In genomic region chr5:93092147-93092781, GRCm38 (mm10) we compare ENCODE assay signal across 7 mouse cellular contexts. TPM values are rescaled to one million over a fixed set of nuclear protein-coding genes. Genes with fewer than 3 reads are reported as not detected.
A peak's percentile ranks its signal among the peaks of the same experiment; 100 is the strongest.
DNase-seq lines count a peak whose midpoint lies in the region; ATAC-seq and TF ChIP-seq lines count a peak whose summit lies in the region.

No protein-coding gene starts in this region.

- H3K9ac ChIP-seq in ES-E14 (ENCODE audit: insufficient read depth, low read depth, low read length, poor library complexity, severe bottlenecking) = peak overlapping the region; percentile 92
- peak overlapping the region; percentile 83 for H3K9ac ChIP-seq in forebrain, postnatal 0 days
- peak overlapping the region; percentile 90 for H3K9ac ChIP-seq in hindbrain, embryonic 11.5 days (ENCODE audit: low read depth, low read length)

- 4% methylated on average over 28 of the region's 28 CpGs for WGBS in forebrain, postnatal 0 days
- 6% methylated on average over 28 of the region's 28 CpGs for WGBS in hindbrain, embryonic 11.5 days

- in situ Hi-C loops in ES-E14 (cut with MboI; ENCODE audit: low sequenced_read_pairs in 2 of 2, unreplicated experiment in 2 of 2) = no loop called here

- H3K27me3 ChIP-seq in forebrain, postnatal 0 days (ENCODE audit: insufficient read depth, low read length) = no peaks in the 10 kb centered on the region
- no peaks in the 10 kb centered on the region for H3K27me3 ChIP-seq in hindbrain, embryonic 11.5 days (ENCODE audit: control insufficient read depth, insufficient read depth, low read length)

- no peak for TF ChIP-seq CTCF in forebrain, postnatal 0 days (IDR thresholded peaks at IDR 0.05; ENCODE audit: low read depth)

- H3K4me2 ChIP-seq in forebrain, postnatal 0 days (ENCODE audit: low read depth) = peak overlapping the region; percentile 83
- peak overlapping the region; percentile 84 for H3K4me2 ChIP-seq in hindbrain, embryonic 11.5 days (replicated peaks; ENCODE audit: low read depth, low read length)

- no peak for DNase-seq in ES-E14 (ENCODE audit: low read depth, low spot score)
- DNase-seq in forebrain, postnatal 0 days = peak; percentile 64
- peak; percentile 58 for DNase-seq in hindbrain, embryonic 11.5 days (ENCODE audit: low spot score)
- peak; percentile 31 to 54 for DNase-seq in left cerebral cortex, adult 9 months (ENCODE audit: low spot score in 2 of 2)
- DNase-seq in right cerebral cortex, postnatal 25 days = peak; percentile 45

- H3K36me3 ChIP-seq in ES-E14 (ENCODE audit: control insufficient read depth, insufficient read depth, low read length, poor library complexity, severe bottlenecking) = no peaks in the 10 kb centered on the region
- H3K36me3 ChIP-seq in forebrain, postnatal 0 days (ENCODE audit: insufficient read depth) = no peaks in the 10 kb centered on the region; the same call in 1 of the 2 replicates
- no peaks in the 10 kb centered on the region for H3K36me3 ChIP-seq in hindbrain, embryonic 11.5 days (ENCODE audit: control insufficient read depth, insufficient read depth, low read length)

- peak; percentile 12 for ATAC-seq in forebrain, postnatal 0 days
- peak; percentile 31 for ATAC-seq in hindbrain, embryonic 11.5 days (ENCODE audit: low FRiP score)
- peak; percentile 51 for ATAC-seq in megakaryocyte, adult 5-6 weeks (ENCODE audit: poor library complexity, severe bottlenecking)

- H3K27ac ChIP-seq in ES-E14 (ENCODE audit: insufficient read depth, low read depth, low read length, poor library complexity, severe bottlenecking) = no peak overlapping the region
- H3K27ac ChIP-seq in brown adipose tissue, adult 24 weeks (replicated peaks; ENCODE audit: low read depth, low read length) = no peak overlapping the region
- H3K27ac ChIP-seq in forebrain, postnatal 0 days (ENCODE audit: low read depth, low read length) = peak overlapping the region; percentile 94
- H3K27ac ChIP-seq in hindbrain, embryonic 11.5 days (ENCODE audit: low read depth, low read length) = peak overlapping the region; percentile 95

- H3K9me3 ChIP-seq in ES-E14 (ENCODE audit: control insufficient read depth, insufficient read depth, low read depth, low read length) = no peaks in the 10 kb centered on the region
- no peaks in the 10 kb centered on the region for H3K9me3 ChIP-seq in forebrain, postnatal 0 days (ENCODE audit: low read length)
- no peaks in the 10 kb centered on the region for H3K9me3 ChIP-seq in hindbrain, embryonic 11.5 days (ENCODE audit: control insufficient read depth, low read length)

- peak overlapping the region; percentile 71 to 89 for H3K4me3 ChIP-seq in ES-E14 (ENCODE audit: insufficient read depth in 1 of 2, low read depth in 1 of 2, low read length in 2 of 2, poor library complexity in 1 of 2, severe bottlenecking in 1 of 2)
- peak overlapping the region; percentile 79 for H3K4me3 ChIP-seq in brown adipose tissue, adult 24 weeks (ENCODE audit: insufficient read depth, low read depth, low read length)
- H3K4me3 ChIP-seq in forebrain, postnatal 0 days (ENCODE audit: low read depth, low read length) = peak overlapping the region; percentile 83
- peak overlapping the region; percentile 88 for H3K4me3 ChIP-seq in hindbrain, embryonic 11.5 days (ENCODE audit: low read depth, low read length)

- peaks cover 0 to 8% of the 10 kb centered on the region in 2 experiments; a peak in 3 of 4 replicates for H3K4me1 ChIP-seq in ES-E14 (ENCODE audit: control insufficient read depth in 2 of 2, insufficient read depth in 2 of 2, low read length in 2 of 2, poor library complexity in 1 of 2)
- peaks cover 11% of the 10 kb centered on the region for H3K4me1 ChIP-seq in brown adipose tissue, adult 24 weeks (ENCODE audit: control insufficient read depth, insufficient read depth, insufficient read length, low read length)
- peaks cover 26% of the 10 kb centered on the region for H3K4me1 ChIP-seq in forebrain, postnatal 0 days (ENCODE audit: insufficient read depth)
- H3K4me1 ChIP-seq in hindbrain, embryonic 11.5 days (replicated peaks; ENCODE audit: control insufficient read depth, insufficient read depth, low read length) = peaks cover 11% of the 10 kb centered on the region

TF ChIP-seq in ES-E14, 5 proteins besides CTCF, POLR2A, EP300 and RAD21:
- TF ChIP-seq HCFC1 (IDR thresholded peaks at IDR 0.05; ENCODE audit: borderline replicate concordance, insufficient read depth, low read length) (no peak), ZNF384 (IDR thresholded peaks at IDR 0.05; ENCODE audit: low read depth, low read length) (no peak), ZC3H11A (IDR thresholded peaks at IDR 0.05; ENCODE audit: borderline replicate concordance, low read depth, low read length) (no peak), CHD2 (IDR thresholded peaks at IDR 0.05; ENCODE audit: low read depth, low read length) (no peak), MAFK (IDR thresholded peaks at IDR 0.05; ENCODE audit: insufficient read depth, low read depth, low read length) (no peak)
TF ChIP-seq in ES-E14: peak in this region for 0.

RNA-seq across cellular contexts. Expression of gene Sept11, which starts 1.0 kb away (rescaled TPM):
- 92.2 and 124 TPM in 2 replicates for total RNA-seq in ES-E14 (2012; rRNA removed)
- polyA plus RNA-seq in brown adipose tissue, adult 24 weeks (2012; ENCODE audit: insufficient read depth, insufficient read length, missing spikeins) = 16.1 and 17.2 TPM in 2 replicates
- 87.2 and 104 TPM in 2 replicates for total RNA-seq in forebrain, postnatal 0 days (2014; rRNA removed)
- polyA plus RNA-seq in forebrain, postnatal 0 days (2015; fragmentation: Nextera tagmentation; extraction: Ambion mirVana) = 85.9 and 104 TPM in 2 replicates
- polyA plus RNA-seq in hindbrain, embryonic 11.5 days (2014; fragmentation: Nextera tagmentation; extraction: Ambion mirVana) = 241 and 243 TPM in 2 replicates
- 70.4 and 82.5 TPM in 2 replicates for total RNA-seq in megakaryocyte, adult 5-6 weeks (2015)
- 83.3 and 87.4 TPM in 2 replicates for total RNA-seq in megakaryocyte, adult 5-6 weeks (2017)

RNA-seq across cellular contexts. Expression of gene Sowahb, which starts 47.4 kb away (rescaled TPM):
- 1.5 and 1.9 TPM in 2 replicates for total RNA-seq in ES-E14 (2012; rRNA removed)
- polyA plus RNA-seq in brown adipose tissue, adult 24 weeks (2012; ENCODE audit: insufficient read depth, insufficient read length, missing spikeins) = not detected in 2 replicates
- total RNA-seq in forebrain, postnatal 0 days (2014; rRNA removed) = 0.10 and 0.46 TPM in 2 replicates
- polyA plus RNA-seq in forebrain, postnatal 0 days (2015; fragmentation: Nextera tagmentation; extraction: Ambion mirVana) = 0.10 and 0.12 TPM in 2 replicates
- polyA plus RNA-seq in hindbrain, embryonic 11.5 days (2014; fragmentation: Nextera tagmentation; extraction: Ambion mirVana) = 0.25 and 0.32 TPM in 2 replicates
- not detected in 2 replicates for total RNA-seq in megakaryocyte, adult 5-6 weeks (2015)
- not detected in 2 replicates for total RNA-seq in megakaryocyte, adult 5-6 weeks (2017)

Comparison
In these comparisons a context has a peak if more than half of its experiments do, and no peak if none do; other contexts are left out.
1. H3K27ac ChIP-seq: peak in forebrain, postnatal 0 days (single experiment) and hindbrain, embryonic 11.5 days (single experiment); none in ES-E14 (single experiment) and brown adipose tissue, adult 24 weeks (single experiment).
2. Peak in every context shown above with its lines, with median percentiles within 50 percentile points of each other: H3K4me3 ChIP-seq, H3K9ac ChIP-seq and ATAC-seq.